Mouse (Mus musculus): ENCODE data around the gene Ppp4r2. TPM values are rescaled to one million over a fixed set of nuclear protein-coding genes. Genes with fewer than 3 reads are reported as not detected.

Gene Ppp4r2
- total RNA-seq, 2 experiments from 2014 or later: 59.3 to 70.9 TPM

GRCm38 (mm10) chr6:100807746-100808145 lies 25.7 kb upstream of the Ppp4r2 start:
- no peak overlapping the region for H3K4me3 ChIP-seq
- intact Hi-C loops (cut with DNase I): no loop called here
- H3K27ac ChIP-seq: no peak overlapping the region
- no peak for TF ChIP-seq CTCF (IDR thresholded peaks at IDR 0.05)
- DNase-seq: no peak

- no peak overlapping the region for H3K27ac ChIP-seq
- TF ChIP-seq CTCF (IDR thresholded peaks at IDR 0.05): no peak
- H3K4me3 ChIP-seq: no peak overlapping the region
- intact Hi-C loops (cut with DNase I): no loop called here
- no peak for DNase-seq
These were observed 25.1 kb upstream of the Ppp4r2 start for GRCm38 (mm10) chr6:100808221-100808778.

DNA sequence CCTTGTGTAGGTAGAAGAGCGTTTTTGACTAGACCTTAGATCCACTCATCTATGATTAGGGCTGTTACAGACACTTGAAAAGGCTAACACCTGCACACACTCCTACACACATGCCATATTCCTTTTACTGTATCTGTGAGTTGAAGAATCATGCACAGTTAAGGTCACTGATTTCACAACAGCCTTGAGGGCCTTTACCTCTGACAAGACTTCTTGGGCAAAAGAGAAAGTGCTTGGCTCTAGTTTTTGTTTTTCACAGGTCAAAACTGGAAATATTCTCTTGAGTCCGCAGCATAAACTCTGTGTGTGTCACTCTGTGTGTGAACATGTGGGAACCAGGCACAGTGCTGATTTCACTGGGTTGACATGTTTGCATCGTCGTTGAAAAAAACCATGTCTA lies 23.3 kb upstream of the Ppp4r2 start:
- no peak for TF ChIP-seq CTCF (IDR thresholded peaks at IDR 0.05)

DNA sequence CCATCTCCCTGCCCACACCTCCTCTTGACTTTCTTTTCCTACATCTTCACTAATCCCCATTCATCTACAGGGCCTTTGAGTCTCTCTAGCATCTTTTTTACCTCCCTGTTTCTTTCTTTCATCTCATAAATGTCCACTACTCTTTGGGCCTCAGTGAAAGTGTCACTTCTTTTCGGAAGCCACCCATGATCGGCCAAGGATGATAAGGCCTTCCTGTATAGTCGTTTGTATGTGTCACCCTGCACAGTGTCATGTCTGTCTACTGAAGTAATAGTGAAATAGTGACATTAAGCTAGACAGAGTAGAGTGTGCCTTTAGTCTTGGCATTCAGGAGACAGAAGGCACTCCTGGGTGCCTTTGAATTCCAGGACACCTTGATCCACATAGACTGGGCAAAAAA lies 21.7 kb upstream of the Ppp4r2 start:
- TF ChIP-seq CTCF (IDR thresholded peaks at IDR 0.05): no peak
- Histone ChIP-seq H3K4me3 (no peak overlapping the region), H3K27ac (no peak overlapping the region)
- no peak for DNase-seq
- intact Hi-C loops (cut with DNase I): no loop called here

More for the DNA sequence above, 23.3 kb upstream of the Ppp4r2 start:
- intact Hi-C loops (cut with DNase I): no loop called here
- Histone ChIP-seq H3K27ac (no peak overlapping the region), H3K4me3 (no peak overlapping the region)
- no peak for DNase-seq

GRCm38 (mm10) chr6:100821367-100821766 lies 12.1 kb upstream of the Ppp4r2 start:
- intact Hi-C loops (cut with DNase I): no loop called here
- DNase-seq: no peak
- H3K4me3 ChIP-seq: no peak overlapping the region
- no peak overlapping the region for H3K27ac ChIP-seq
- no peak for TF ChIP-seq CTCF (IDR thresholded peaks at IDR 0.05)

GRCm38 (mm10) chr6:100823356-100823755 lies 10.1 kb upstream of the Ppp4r2 start:
- Histone ChIP-seq H3K27ac (no peak overlapping the region), H3K4me3 (no peak overlapping the region)
- DNase-seq: no peak
- TF ChIP-seq CTCF (IDR thresholded peaks at IDR 0.05): no peak
- intact Hi-C loops (cut with DNase I): no loop called here

DNA sequence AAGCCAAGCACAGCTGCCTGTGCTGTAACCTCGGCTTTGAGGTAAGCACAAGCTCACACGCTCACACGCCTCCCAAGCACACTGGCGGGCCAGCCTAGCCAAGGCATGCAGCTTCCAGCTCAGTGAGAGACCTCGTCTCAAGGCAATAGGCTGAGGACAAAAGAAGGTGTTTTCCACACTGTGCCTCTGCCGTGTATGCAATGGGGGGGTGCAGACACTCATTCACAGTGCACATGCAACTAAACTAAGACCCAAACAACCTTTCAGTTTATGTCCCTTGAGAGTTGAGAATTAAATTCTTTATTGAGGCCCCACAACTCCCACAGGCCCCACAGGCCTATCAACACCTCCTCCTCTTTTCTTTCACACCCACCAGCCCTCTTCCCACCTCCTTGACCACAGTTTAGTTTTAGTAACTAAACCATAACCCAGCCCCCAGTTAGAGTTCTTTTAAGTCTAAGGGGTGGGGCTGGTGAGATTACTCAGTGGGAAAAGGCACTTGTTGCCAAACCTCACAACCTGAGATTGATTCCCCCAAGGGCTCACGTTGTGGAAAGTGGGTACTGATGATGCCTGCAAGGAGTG lies 8.9 kb upstream of the Ppp4r2 start:
- no peak for TF ChIP-seq CTCF (IDR thresholded peaks at IDR 0.05)
- Histone ChIP-seq H3K27ac (no peak overlapping the region), H3K4me3 (no peak overlapping the region)
- intact Hi-C loops (cut with DNase I): no loop called here
- no peak for DNase-seq

- DNase-seq: no peak
- H3K4me3 ChIP-seq: no peak overlapping the region
- no peak for TF ChIP-seq CTCF (IDR thresholded peaks at IDR 0.05)
- H3K27ac ChIP-seq: peak overlapping the region; percentile 71; the same call in 1 of the 2 replicates
- intact Hi-C loops (cut with DNase I): no loop called here
These were observed 7.4 kb upstream of the Ppp4r2 start for GRCm38 (mm10) chr6:100826046-100826445.

DNA sequence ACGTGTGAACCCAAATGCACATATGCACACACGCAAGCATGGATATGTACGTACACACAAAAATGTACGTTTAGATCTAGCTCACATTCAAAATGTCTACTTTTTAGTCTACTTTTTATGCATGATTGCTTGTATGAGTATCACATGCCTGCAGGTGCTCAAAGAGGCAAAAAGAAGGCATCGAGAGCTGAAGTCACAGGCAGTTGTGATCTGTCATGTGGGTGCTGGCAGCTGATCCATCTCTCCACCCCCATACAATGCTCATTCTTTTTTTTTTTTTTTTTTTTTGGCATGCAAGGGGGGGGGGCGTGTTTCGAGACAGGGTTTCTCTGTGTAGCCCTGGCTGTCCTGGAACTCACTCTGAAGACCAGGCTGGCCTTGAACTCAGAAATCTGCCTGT lies 4.9 kb upstream of the Ppp4r2 start:
- TF ChIP-seq CTCF (IDR thresholded peaks at IDR 0.05): no peak
- intact Hi-C loops (cut with DNase I): no loop called here
- no peak for DNase-seq
- Histone ChIP-seq H3K27ac (no peak overlapping the region), H3K4me3 (no peak overlapping the region)

DNA sequence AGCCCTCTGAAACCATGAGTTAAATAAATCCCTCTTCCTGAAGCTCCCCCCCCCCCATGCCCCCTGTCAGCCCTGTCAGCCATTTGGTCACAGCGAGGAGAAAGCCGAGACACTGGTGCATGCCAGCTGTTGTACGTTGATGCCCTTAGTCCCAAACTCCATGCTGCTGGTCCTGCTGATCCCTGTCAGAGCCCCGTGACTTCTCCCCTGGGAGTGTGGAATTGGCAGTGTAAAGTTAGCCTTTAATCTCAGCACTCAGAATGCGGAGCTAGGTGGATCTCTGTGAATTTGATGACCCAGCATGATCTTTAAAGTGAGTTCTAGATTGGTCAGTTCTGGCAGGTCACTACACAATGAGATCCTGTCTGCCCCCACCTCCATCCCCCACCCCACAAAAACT lies 3.7 kb upstream of the Ppp4r2 start:
- Histone ChIP-seq H3K27ac (no peak overlapping the region), H3K4me3 (no peak overlapping the region)
- intact Hi-C loops (cut with DNase I): no loop called here
- TF ChIP-seq CTCF (IDR thresholded peaks at IDR 0.05): no peak
- no peak for DNase-seq

DNA sequence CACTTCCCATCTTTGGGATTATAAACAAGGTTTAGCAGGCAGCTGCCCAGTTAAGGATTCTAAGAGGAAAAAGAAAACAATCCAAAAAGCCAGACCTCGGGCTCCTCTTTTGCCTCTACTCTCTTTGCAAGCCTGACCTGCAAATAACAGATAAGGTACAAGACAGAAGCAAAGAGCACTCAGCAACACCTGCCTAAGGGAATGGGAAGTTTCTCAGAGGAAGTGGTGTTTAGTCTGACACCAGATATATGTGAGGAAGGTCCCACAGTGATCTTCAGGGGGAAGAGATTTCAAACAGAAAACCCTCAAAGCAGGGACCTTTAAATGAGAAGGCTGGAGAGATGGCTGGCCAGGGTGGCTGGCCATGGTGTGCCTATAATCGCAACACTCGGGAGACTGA lies 2.2 kb upstream of the Ppp4r2 start:
- TF ChIP-seq CTCF (IDR thresholded peaks at IDR 0.05): no peak
- no peak overlapping the region for H3K27ac ChIP-seq
- no peak for DNase-seq
- intact Hi-C loops (cut with DNase I): no loop called here
- H3K4me3 ChIP-seq: no peak overlapping the region

GRCm38 (mm10) chr6:100831751-100832150 lies 1.7 kb upstream of the Ppp4r2 start:
- no peak overlapping the region for H3K27ac ChIP-seq
- no peak for TF ChIP-seq CTCF (IDR thresholded peaks at IDR 0.05)
- no peak overlapping the region for H3K4me3 ChIP-seq
- intact Hi-C loops (cut with DNase I): no loop called here
- no peak for DNase-seq

GRCm38 (mm10) chr6:100833811-100834481 lies 524 bp downstream of the Ppp4r2 start:
- Histone ChIP-seq H3K4me3 (peak overlapping the region; percentile 95), H3K27ac (peak overlapping the region; percentile 89)
- TF ChIP-seq CTCF (IDR thresholded peaks at IDR 0.05): peak; percentile 44
- intact Hi-C loops (cut with DNase I): no loop called here
- DNase-seq: peak; percentile 66
